Mouse (Mus musculus) heart, adult 9 months (tissue): ENCODE data around the gene H1foo.

Experiments used
- DNase-seq, 2 experiments: peaks; one replicate each; pipeline ENCODE4 v3.0.0; 2022; ENCODE audit warnings: low spot score in 2 of 2

H1foo gene

DNA sequence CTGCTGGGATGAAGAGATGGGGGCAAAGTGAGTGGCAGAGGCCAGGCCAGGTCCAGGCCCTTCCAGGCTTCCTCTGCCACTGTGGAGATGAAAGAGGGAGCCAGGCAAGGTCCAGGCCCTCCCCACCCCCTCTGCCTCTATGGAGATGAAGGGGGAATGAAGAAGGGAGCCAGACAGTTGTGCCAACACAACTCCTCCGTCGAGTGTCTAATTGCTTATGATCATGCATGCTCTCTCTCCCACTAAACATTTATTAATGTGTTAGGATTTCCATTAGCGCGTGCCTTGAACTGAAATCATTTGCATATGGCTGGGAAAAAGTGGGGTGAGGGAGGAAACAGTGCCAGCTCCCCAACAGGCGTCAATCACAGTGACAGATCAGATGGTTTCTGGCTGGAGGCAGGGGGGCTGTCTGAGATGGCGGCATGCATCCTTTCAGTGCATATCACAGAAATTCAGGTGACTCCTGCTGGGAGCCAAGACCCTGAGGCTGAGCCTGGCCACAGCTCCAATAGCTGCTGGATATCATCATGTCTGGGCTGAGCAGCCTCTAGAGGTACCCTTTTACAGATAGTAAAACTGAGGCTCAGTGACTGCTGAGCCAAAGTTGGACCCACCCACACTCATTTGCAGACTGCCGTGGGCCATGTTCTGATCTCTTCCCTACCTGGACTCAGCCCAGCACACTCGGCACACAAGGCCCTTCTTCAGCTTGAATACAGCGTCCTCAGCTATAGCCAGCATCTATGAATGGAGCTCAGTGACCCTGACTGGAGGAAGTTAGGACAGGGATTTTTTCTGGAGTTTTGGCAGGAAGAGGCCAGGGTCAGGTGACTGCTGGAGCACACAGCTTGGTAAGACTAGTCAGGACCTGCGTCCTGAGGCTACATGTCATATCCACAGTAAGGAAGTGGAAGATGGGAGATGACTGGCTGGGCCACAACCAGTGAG, 17.2 kb upstream of the H1foo start:
- no peak for DNase-seq

DNA sequence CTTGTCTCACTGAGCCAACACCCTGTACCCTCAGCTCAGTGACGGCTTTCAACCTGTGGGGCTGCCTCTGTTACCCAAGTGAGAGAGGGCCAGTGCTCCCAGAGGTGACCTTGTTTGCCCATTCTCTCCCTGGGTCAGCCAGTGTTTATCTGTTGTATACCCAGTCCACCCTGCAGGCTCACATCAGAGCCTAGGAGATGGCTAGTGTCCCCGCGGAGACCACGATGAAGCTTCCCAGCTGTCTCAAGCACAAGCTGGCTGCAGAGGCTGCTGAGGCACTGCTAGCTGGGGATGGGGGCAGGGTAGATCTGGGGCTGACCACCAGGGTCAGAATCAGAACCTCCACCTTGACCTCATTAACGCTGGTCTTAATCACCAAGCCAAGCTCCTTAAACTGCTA, 14.7 kb upstream of the H1foo start:
- DNase-seq = no peak

GRCm38 (mm10) chr6:115931639-115932038, 13.1 kb upstream of the H1foo start, which contains the start of gene Rho:
TSS of gene Rho (plus strand) at chr6:115931748.
- DNase-seq = no peak

- DNase-seq = no peak
Observed at GRCm38 (mm10) chr6:115932391-115932790, 12.3 kb upstream of the H1foo start.

- no peak for DNase-seq
Observed at GRCm38 (mm10) chr6:115935544-115935943, 9.2 kb upstream of the H1foo start.

DNA sequence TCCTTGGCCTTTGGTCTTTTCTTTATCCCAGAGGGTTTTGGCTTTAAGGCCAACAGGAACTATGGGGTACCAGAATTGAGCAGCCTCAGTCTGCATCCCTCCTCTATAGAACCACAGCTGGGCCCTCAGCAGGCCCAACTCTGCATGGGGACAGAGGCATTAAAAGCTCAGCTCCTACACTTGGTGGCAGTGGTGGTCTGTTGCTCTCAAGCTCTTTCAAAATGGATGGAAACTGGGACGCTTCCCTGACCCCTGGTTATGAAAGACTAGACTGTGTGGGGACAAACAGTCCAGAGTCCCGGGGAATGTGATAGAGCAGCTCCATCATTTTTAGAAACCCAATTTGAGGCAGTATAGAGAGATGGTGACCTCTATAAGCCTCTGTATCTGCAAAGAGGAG, 6.7 kb upstream of the H1foo start:
- DNase-seq = no peak

GRCm38 (mm10) chr6:115938798-115939197, 5.9 kb upstream of the H1foo start:
- DNase-seq = no peak

DNA sequence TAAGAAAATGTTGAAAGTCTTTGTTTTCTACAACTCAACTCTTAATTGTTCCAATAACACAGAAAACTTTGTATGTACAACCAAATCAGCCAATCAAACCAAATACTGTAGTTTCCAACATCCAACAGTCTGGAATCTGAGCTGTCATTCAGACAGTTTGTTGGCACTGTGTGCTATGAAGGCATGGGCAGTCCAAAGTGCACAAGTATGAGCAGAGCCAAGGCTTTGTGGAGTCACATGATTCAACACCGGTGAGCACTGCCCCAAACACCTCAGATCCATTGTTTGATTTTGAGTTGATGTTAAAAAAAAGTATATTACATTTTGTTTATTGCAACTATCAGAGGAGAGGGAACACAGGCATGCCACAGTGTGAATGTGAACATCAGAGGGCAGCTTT, 4.1 kb upstream of the H1foo start:
- no peak for DNase-seq

DNA sequence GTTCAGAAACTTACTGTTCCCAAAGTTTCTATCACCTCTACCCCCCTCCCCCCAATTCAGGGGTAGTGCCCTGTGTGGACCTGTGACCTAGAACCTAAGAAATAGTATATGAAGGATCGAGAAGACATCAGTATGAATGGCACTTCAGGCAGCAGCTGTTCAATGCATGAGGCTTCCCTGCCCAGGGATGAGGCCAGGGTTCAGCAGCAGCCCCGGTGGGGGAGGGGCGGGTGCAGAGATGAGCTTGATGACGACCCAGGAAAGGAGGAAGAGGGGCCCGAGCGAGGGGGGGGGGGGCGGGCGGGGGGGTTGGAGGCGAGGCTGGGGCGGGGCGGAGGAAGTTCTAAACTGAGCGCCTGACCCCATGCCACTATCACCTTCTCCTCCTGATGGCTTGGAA, 3.6 kb upstream of the H1foo start:
- DNase-seq = no peak

GRCm38 (mm10) chr6:115943498-115944427, 975 bp upstream of the H1foo start:
- peak in 1 of 2 experiments; percentile 51 for DNase-seq

DNA sequence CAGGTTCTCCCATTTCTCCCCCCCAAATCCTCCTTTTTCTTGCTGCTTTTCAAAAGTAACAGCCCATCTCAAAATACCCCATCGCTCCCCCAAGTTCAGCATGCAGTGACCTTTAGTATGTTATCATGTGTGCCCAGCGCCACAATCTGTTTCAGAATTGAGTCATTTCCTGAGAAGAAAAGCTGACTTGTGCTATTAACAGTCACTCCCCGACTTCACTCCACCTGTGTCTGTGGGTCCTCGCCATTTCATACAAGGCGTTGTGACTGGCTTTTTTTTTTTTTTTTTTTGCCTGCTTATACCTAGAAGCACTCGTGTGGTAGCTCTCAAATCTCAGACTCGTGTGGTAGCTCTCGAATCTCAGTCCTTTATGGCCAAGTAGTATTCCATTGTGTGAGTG, 895 bp downstream of the H1foo start:
- no peak for DNase-seq

DNA sequence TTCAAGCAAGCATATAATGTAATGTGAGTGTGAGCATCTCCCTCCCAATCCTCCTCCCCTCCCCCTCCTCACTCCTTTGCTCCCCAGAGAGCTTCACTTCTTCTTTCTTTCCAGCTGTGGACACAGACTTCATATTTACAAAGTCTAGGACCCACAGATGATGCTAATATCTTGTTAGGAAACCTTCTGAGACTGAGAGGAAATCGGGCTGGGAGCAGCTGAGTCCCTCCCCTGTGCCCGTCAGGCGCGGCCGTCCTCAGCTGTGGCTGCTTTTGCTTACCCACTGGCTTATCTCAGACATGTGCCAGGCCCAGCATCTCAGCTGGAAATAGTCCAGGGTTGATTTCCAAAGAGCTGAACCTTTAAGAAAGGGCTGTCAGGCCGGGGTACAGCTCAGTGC, 1.7 kb downstream of the H1foo start:
- DNase-seq = no peak

DNA sequence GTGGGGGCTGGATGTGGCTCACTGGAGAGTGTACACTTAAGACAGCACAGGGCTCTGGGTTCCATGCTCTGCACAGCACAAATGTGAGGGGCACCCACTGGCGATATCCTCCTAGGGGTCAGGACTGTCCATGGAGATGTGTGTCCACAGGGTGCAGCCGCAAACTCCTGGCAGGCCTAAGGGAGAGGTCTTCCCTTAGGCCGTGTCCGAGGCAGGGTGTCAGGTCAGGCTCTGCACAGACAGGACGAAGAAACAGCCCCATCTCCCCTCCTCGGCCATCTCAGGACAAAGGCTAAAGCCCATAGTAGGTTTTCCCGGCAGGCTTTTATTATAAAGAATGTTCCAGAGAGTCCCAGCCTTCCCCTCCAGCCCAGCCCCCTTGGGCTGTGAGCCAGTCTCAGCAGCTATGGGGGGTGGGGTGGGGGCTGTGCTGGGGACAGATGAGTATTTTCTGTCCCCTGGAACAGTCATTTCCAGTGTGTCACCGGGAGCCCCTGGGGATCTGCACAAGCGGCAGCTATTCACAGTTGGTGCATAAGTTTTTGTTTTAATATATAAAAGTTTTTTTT, 9.9 kb downstream of the H1foo start:
- DNase-seq = no peak

- DNase-seq = no peak
Observed at GRCm38 (mm10) chr6:115955169-115955568, 10.4 kb downstream of the H1foo start.

DNA sequence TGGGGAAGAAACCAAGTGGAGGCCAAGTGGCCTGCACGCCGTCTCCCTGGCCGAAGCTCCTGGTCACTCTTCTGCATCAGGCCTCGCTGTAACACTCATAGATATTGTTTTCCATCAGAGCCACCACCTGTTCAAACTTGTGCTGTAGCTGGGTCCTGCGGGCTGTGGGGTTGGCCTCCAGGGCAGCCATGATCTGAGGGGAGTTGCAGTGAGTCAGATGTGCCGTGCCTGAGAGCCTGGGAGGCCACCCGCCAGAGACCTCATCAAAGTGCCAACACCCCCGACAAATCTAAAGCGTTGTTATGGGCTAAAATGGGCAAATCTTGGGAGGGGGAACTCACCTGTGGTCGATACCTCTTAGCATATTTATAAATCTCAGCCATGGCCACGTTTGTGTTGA, 10.9 kb downstream of the H1foo start:
- DNase-seq = no peak

DNA sequence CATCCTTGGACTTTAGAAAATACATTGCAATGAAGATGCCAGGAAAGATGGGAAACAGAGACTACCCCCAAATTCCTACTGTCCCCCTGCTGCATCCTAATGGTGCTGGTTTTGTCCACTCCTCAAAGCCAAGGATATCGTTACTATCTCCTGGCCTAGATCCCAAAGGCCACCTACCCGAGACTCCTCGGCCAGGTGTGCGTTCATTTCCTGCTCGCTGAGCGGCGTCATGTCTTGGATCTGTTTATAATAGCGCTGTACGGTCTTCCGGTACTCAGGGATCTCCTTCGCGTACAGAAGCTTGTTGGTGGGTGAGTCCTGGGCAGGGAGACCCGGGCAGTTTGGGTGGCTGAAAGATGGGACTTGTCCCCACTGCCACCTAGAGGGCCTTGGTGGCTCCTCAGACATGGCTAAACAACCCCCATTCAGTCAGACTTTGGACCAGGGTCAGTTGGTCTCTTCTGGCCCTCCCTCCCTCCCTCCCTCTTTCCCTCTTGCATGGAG, 11.7 kb downstream of the H1foo start:
- DNase-seq = no peak

- DNase-seq = peak in 1 of 2 experiments; percentile 67
Observed at GRCm38 (mm10) chr6:115956922-115957601, 12.3 kb downstream of the H1foo start.

DNA sequence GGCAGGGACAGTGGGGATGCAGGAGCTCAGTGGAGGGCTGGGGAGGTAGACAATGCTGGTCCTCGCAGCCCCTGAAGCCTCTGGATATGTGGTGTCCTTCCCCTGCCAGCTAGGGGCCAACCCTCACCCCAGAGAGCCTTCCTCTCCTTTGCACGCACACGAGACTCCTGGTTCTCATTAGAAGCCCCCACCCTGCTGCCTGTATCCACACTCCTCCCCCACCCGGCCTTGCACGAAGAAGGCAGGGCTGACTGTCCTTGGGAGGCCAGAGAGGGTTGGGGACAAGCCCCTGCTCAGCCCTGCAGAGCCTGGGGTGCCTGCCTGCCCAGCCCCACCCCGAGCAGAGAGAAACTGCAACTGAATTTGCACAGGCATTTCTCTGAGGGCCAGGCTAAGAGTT, 12.9 kb downstream of the H1foo start:
- no peak for DNase-seq

DNA sequence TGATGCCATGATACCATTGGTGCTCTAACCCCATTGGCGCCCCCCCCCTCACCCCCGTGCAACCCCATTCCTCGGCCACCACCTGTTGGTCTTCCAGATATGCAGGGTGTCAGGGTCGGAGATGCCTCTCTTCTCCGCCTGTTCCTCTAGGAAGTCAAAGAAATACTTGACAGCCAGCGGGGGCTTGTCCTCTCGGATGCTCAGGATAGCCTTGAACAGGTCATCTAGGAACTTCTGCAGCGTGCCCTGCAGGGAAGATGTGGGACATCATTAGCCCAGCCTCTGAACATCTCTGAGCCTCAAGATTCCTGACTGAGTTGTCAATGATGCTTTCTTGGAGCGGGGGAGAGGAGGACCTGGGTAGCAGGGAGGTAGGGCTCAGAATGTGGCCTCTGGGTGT, 13.7 kb downstream of the H1foo start:
- no peak for DNase-seq

GRCm38 (mm10) chr6:115959151-115959691, 14.5 kb downstream of the H1foo start:
- DNase-seq = peak; percentile 95

- no peak for DNase-seq
Observed at GRCm38 (mm10) chr6:115960322-115960721, 15.6 kb downstream of the H1foo start.
